Mouse (Mus musculus) hindbrain, embryonic 15.5 days (tissue): ENCODE measurements around the gene Unc5cl. TPM values are rescaled to one million over a fixed set of nuclear protein-coding genes. Genes with fewer than 3 reads are reported as not detected.

Experiments used
- ATAC-seq: fragments of 200-750 bp; cut with Nextera tagmentation; 2 replicates; pipeline ENCODE4 v1.8.0; 2017; ENCODE audit warnings: low read depth, moderate number of reproducible peaks, moderate TSS enrichment; ENCODE audit not compliant: low FRiP score
- H3K27ac ChIP-seq: fragments of 300-500 bp; sonication (generic); replicated peaks from 2 replicates; pipeline ENCODE4 v1.5.1; 2015; ENCODE audit warnings: mild to moderate bottlenecking, inconsistent platforms
- H3K27me3 ChIP-seq: fragments of 300-500 bp; sonication (generic); 2 replicates; pipeline ENCODE4 v1.6.1; 2015; ENCODE audit warnings: control low read depth, inconsistent platforms
- H3K36me3 ChIP-seq: fragments of 300-500 bp; sonication (generic); 2 replicates; pipeline ENCODE4 v1.6.1; 2015; ENCODE audit warnings: control low read depth, inconsistent platforms
- H3K4me1 ChIP-seq: fragments of 300-500 bp; sonication (generic); replicated peaks from 2 replicates; pipeline ENCODE4 v1.6.1; 2015; ENCODE audit warnings: control low read depth, inconsistent platforms
- H3K4me2 ChIP-seq: fragments of 300-500 bp; sonication (generic); 2 replicates; pipeline ENCODE4 v1.6.1; 2015; ENCODE audit warnings: moderate library complexity, mild to moderate bottlenecking, inconsistent platforms
- H3K4me3 ChIP-seq: fragments of 300-500 bp; sonication (generic); 2 replicates; pipeline ENCODE4 v1.5.1; 2015; ENCODE audit warnings: mild to moderate bottlenecking, inconsistent platforms
- H3K9ac ChIP-seq: fragments of 300-500 bp; sonication (generic); 2 replicates; pipeline ENCODE4 v1.6.1; 2015; ENCODE audit warnings: inconsistent platforms
- H3K9me3 ChIP-seq: fragments of 300-500 bp; sonication (generic); 2 replicates; pipeline ENCODE4 v1.6.1; 2016; ENCODE audit warnings: control low read depth, inconsistent platforms
- WGBS: fragments of 180-500 bp; shearing (Covaris S2); methylation state at CpG from one replicate; pipeline ENCODE4 v1.1.7; 2015; 5-methylcytosine and 5-hydroxymethylcytosine counted together
- polyA plus RNA-seq: library from polyadenylated mRNA; unstranded; fragments of >200 nt; fragmentation: Nextera tagmentation; extraction: Ambion mirVana; gene quantifications from 2 replicates; pipeline ENCODE4 v1.2.1, GENCODE M21; 2015

The Unc5cl gene
- polyA plus RNA-seq, 1 experiment from 2014 or later: not detected

DNA sequence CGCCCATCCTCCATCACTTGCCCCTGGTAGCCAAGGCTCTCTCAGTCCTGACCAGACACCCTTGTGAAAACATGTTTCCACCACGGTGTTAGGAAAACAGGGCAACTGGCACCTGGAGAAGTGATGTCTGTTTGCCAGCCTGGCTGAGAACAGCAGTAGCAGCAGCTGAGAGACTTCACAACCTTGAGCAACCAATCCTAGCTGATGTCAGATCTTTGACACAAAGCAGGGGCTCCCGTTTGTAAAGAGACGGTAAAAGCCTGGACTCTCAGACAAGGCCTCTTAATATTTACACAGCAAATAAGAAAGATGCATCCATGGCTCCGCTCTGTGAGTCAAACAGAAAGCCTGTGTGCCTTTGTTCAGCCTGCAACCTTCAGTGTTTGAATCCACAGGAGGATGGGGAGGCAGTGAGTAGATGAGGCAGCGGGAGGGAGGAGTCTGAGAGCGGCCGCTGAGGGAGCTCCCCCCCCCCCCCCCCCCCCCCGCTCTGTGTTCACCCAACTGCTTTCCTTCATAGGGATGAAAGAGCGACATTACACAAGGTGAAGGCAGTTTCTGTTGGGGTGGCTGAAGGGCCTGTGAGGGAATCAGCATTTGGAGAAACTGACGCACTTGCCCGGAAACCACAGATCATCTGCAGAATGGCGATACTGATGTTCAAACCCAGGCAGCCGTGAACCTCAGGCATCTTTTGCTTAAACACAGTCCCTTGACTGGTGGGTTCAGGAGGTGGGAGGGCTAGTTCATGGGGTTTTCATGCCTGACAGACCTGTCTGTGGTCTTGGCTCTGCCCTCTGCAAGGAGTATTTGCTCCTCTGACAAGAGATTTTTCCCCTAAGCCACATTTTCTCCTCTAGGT lies 79.4 kb downstream of the Unc5cl start:
- ATAC-seq: peak; percentile 42; the same call in 1 of the 2 replicates
- H3K27me3 ChIP-seq: no peaks in the 10 kb centered on the region
- no peaks in the 10 kb centered on the region for H3K36me3 ChIP-seq
- H3K27ac ChIP-seq: no peak overlapping the region
- 42% methylated on average over 12 of the region's 14 CpGs for WGBS
- H3K9ac ChIP-seq: no peak overlapping the region
- 0 out of 2 replicates have a peak, but pooled peaks cover 4% of the 10 kb centered on the region for H3K4me1 ChIP-seq
- H3K9me3 ChIP-seq: no peaks in the 10 kb centered on the region
- no peak overlapping the region for H3K4me3 ChIP-seq
- H3K4me2 ChIP-seq: no peak overlapping the region

DNA sequence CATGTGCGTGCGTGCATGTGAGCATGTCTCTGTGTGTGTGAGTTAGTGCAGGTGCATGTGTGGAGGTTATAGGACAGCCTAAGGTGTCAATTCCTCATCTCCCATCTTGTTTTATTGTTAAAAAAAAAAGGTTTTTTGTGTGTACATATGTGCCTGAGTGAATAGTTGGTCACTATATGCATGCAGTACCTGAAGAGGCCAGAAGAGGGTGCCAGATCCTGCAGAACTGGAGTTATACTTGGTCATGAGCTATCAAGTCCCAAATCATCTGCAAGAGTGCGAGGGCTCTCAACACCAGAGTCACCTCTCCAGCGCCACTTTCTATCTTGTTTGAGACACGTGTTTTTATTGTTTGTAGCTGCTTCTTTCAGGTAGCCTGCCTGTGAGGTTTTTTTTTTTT lies 83.6 kb downstream of the Unc5cl start:
- H3K9ac ChIP-seq: no peak overlapping the region
- no peak overlapping the region for H3K4me2 ChIP-seq
- no peaks in the 10 kb centered on the region for H3K9me3 ChIP-seq
- 80% methylated on average over 5 of the region's 5 CpGs for WGBS
- H3K27me3 ChIP-seq: no peaks in the 10 kb centered on the region
- H3K36me3 ChIP-seq: no peaks in the 10 kb centered on the region
- peaks cover 13% of the 10 kb centered on the region for H3K4me1 ChIP-seq
- ATAC-seq: no peak
- no peak overlapping the region for H3K4me3 ChIP-seq
- H3K27ac ChIP-seq: no peak overlapping the region

DNA sequence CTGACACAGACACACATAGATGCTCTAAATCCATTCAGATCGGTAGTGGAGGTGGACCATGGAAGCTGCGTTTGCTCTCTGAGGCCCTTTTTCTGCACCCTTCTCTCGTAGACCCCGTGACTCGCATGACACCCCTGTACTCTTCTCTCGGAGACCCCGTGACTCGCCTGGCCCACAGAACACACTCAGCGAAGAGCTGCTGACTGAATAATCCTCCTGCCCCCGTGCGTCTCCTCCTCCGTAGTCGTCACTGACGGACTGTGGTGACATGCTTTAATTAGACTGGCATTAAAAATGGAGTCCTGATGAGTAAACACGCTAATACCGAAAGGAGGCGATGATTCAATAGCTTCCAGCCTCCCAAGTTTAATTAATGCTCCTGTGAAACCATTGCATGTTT lies 84.6 kb downstream of the Unc5cl start:
- H3K4me2 ChIP-seq: no peak overlapping the region
- no peak overlapping the region for H3K9ac ChIP-seq
- no peaks in the 10 kb centered on the region for H3K36me3 ChIP-seq
- no peak for ATAC-seq
- no peak overlapping the region for H3K27ac ChIP-seq
- H3K4me1 ChIP-seq: peaks cover 12% of the 10 kb centered on the region
- no peak overlapping the region for H3K4me3 ChIP-seq
- H3K27me3 ChIP-seq: no peaks in the 10 kb centered on the region
- H3K9me3 ChIP-seq: no peaks in the 10 kb centered on the region
- WGBS: 91% methylated on average over 17 of the region's 17 CpGs

DNA sequence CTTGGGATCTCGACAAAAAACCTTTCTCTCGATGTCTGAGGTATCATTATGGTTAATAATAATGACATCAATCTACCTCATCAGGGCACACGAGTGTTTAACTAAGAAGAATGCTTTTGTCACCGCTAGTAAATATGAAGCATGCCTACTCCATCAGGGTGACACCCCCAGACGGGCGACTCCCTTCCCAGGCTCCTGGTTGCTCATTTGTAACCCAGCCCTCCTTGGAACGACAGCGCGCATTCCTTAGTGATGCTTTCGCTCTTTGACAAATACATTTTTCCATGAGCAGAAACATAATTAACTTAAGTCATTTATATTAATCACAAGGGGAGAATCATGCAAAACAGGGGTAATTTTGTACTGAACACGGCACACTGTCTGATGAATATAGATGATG lies 88.0 kb downstream of the Unc5cl start:
- 53% methylated on average over 11 of the region's 11 CpGs for WGBS
- H3K4me2 ChIP-seq: peak overlapping the region; percentile 26; the same call in 1 of the 2 replicates
- no peaks in the 10 kb centered on the region for H3K27me3 ChIP-seq
- H3K27ac ChIP-seq: no peak overlapping the region
- no peaks in the 10 kb centered on the region for H3K9me3 ChIP-seq
- H3K4me3 ChIP-seq: no peak overlapping the region
- no peaks in the 10 kb centered on the region for H3K36me3 ChIP-seq
- peaks cover 17% of the 10 kb centered on the region for H3K4me1 ChIP-seq
- H3K9ac ChIP-seq: 0 out of 2 replicates have a peak overlapping the region, but pooled peaks have one; percentile 12
- no peak for ATAC-seq

DNA sequence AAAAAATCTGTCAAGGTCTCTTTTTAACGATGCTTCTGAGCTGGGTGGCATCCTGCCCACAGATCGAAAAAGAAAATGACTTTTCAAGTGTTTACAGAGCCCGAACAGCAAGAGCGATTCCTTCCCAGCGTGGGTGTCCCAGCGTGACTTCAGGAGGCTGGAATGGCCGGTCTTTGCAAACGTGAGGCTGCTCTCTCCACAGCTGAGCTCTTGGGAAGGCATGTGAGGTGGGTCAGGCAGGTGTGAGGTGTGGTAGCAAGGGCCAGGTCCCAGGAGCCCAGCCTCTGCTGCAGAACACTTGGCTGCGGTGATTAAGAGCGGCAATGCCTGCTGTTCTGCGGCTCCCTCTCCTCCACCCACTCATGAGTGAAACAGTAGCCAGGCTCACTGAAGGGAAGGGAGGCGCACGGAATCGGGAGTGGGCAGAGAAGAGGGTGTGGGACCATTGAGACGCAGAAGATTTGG lies 88.6 kb downstream of the Unc5cl start:
- peak overlapping the region; percentile 50 for H3K4me2 ChIP-seq
- H3K4me3 ChIP-seq: peak overlapping the region; percentile 16
- no peak for ATAC-seq
- peaks cover 17% of the 10 kb centered on the region for H3K4me1 ChIP-seq
- WGBS: 54% methylated on average over 15 of the region's 15 CpGs
- no peaks in the 10 kb centered on the region for H3K27me3 ChIP-seq
- no peaks in the 10 kb centered on the region for H3K36me3 ChIP-seq
- H3K9ac ChIP-seq: no peak overlapping the region
- H3K9me3 ChIP-seq: no peaks in the 10 kb centered on the region
- peak overlapping the region; percentile 61; the same call in 1 of the 2 replicates for H3K27ac ChIP-seq

DNA sequence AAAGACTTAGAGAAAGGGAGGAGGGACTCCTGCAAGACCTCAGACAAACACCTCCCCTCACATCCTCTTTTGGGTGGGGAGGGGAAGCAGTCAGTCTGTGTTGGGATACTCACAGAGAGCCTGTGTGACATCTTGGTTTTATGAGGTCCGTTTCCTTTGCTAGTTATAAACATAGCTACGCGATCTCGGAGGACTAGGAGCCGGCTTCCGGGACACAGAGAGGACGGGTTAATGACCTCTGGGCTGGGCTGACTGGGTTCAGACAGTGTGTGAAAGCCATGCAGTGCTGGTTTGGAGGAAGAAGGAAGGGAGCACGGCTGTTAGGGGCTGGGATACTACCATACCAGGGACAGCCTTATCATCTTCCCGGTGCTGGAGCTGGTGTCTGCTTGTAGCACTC lies 90.0 kb downstream of the Unc5cl start:
- H3K36me3 ChIP-seq: no peaks in the 10 kb centered on the region
- no peak overlapping the region for H3K4me2 ChIP-seq
- 74% methylated on average over 9 of the region's 9 CpGs for WGBS
- H3K27ac ChIP-seq: no peak overlapping the region
- H3K9ac ChIP-seq: no peak overlapping the region
- ATAC-seq: no peak
- H3K27me3 ChIP-seq: no peaks in the 10 kb centered on the region
- H3K4me3 ChIP-seq: no peak overlapping the region
- no peaks in the 10 kb centered on the region for H3K9me3 ChIP-seq
- peaks cover 17% of the 10 kb centered on the region for H3K4me1 ChIP-seq

DNA sequence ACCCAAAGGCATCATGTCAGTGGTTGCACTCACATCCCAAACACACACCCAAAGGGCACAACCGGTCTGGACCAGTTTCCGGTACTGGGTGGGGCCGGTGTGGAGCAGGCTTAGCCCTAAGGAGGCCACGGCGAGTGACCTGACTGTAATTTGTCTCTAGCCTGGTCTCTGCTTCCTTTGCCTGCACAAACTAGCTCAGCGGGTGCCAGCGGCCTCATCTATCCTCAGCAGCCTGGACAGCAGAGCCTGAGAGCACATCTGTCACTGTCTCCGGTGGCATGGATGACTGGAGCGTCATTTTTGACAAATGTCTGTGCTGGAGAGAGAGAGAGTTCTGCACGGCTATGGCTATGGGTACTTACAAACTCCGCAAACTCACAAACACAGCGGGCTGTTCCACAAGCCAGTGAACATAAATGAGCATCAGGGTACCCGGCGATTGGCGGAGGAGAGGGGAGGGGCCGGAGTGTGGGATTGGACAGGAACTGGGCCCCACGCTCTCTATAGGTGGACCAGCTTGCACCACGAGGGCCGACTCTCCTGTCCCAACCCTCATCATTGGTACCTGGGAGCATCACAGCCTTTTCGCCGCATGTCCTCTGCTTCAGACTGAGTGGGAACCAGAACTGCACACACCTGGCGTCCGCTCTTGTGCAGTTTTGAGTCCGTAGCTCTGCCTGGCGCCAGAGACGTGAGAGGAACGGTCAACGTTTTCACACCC lies 90.7 kb downstream of the Unc5cl start:
- Histone ChIP-seq H3K4me3 (0 out of 2 replicates have a peak overlapping the region, but pooled peaks have one; percentile 16), H3K27me3 (no peaks in the 10 kb centered on the region), H3K9ac (no peak overlapping the region), H3K36me3 (no peaks in the 10 kb centered on the region), H3K4me2 (peak overlapping the region; percentile 35), H3K4me1 (peaks cover 17% of the 10 kb centered on the region), H3K27ac (no peak overlapping the region), H3K9me3 (no peaks in the 10 kb centered on the region)
- peak; percentile 91 for ATAC-seq
- WGBS: 61% methylated on average over 28 of the region's 28 CpGs

DNA sequence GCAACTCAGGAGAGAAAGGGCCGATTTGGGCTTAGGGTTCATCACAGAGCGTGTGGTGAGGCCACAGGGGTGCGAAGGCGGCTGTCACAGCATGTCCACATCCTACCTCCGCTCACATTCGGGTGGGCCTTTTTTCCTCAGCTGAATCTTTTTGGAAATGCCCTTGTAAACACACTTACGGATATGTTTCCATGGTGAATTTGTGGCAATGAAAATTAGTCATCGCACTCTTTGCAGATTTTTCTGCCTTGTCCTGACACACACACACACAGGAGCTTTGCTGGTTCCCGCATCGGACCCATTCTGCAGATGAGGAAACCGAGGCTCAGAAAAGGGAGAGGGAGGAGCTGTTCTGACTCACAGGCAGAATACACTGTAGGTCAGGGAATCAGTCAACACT lies 91.3 kb downstream of the Unc5cl start:
- no peak overlapping the region for H3K9ac ChIP-seq
- H3K36me3 ChIP-seq: no peaks in the 10 kb centered on the region
- H3K4me2 ChIP-seq: peak overlapping the region; percentile 35
- no peaks in the 10 kb centered on the region for H3K27me3 ChIP-seq
- 92% methylated on average over 11 of the region's 11 CpGs for WGBS
- H3K4me3 ChIP-seq: no peak overlapping the region
- no peaks in the 10 kb centered on the region for H3K9me3 ChIP-seq
- H3K4me1 ChIP-seq: peaks cover 17% of the 10 kb centered on the region
- no peak overlapping the region for H3K27ac ChIP-seq
- no peak for ATAC-seq

DNA sequence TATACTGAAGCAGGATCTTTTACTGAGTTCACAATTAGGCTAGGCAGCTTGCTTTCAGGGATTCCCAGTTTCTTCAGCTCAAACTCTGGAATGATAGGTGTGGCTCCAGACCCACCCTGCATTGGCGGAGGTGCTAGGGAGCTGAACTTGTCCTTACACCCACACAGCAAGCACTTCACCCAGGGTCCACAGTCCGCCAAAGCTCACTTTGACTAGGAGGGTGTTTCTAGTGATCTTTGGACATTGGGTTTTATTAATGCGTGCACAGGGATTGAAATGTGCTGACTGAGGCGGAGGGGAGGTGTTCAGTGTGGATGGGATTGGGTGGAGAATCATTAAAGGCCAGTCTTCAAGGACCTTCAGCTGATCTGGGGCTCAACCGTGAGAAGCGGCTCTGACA lies 93.0 kb downstream of the Unc5cl start:
- no peak overlapping the region for H3K9ac ChIP-seq
- H3K4me2 ChIP-seq: no peak overlapping the region
- no peak overlapping the region for H3K27ac ChIP-seq
- no peak overlapping the region for H3K4me3 ChIP-seq
- no peak for ATAC-seq
- no peaks in the 10 kb centered on the region for H3K27me3 ChIP-seq
- H3K9me3 ChIP-seq: no peaks in the 10 kb centered on the region
- no peaks in the 10 kb centered on the region for H3K36me3 ChIP-seq
- 82% methylated on average over 6 of the region's 6 CpGs for WGBS
- peaks cover 13% of the 10 kb centered on the region for H3K4me1 ChIP-seq

DNA sequence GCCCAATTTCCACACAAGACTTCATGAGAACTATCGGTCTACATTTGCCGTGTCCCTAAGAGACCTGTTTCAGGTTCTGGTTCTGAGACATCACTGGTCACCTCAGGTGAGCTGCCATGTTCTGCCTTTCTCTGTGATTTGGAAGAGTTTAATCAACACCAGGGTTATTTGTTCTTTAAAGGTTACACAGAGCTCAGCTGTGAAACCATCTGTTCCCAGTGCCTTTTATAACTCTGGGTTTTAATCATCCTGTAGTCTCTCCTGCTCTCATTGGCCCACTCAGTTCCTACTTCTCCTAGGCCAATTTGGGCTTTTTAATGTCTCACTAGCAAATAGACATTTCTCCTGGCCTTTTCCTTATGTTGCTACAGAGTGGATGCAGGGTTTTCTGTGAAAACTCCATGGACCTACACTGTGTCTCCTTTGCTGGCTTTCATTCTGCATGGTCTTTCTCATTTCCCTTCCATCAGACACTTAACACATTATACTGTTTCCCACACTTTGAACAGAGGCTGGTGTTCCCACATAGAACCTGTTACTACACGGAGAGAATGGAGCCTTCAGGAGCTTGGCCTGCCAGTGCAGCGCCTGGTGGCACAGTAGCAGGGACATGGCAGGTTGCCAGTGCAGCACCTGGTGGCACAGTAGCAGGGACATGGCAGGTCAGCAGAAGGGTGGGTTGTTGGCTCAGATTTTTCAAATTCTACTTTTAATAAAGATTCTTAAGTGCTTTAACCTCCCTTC lies 97.3 kb downstream of the Unc5cl start:
- WGBS: 86% methylated on average over 4 of the region's 4 CpGs
- no peak overlapping the region for H3K27ac ChIP-seq
- ATAC-seq: no peak
- no peak overlapping the region for H3K9ac ChIP-seq
- no peak overlapping the region for H3K4me3 ChIP-seq
- no peaks in the 10 kb centered on the region for H3K27me3 ChIP-seq
- 0 out of 2 replicates have a peak, but pooled peaks cover 8% of the 10 kb centered on the region for H3K4me1 ChIP-seq
- H3K4me2 ChIP-seq: no peak overlapping the region
- no peaks in the 10 kb centered on the region for H3K36me3 ChIP-seq
- no peaks in the 10 kb centered on the region for H3K9me3 ChIP-seq

DNA sequence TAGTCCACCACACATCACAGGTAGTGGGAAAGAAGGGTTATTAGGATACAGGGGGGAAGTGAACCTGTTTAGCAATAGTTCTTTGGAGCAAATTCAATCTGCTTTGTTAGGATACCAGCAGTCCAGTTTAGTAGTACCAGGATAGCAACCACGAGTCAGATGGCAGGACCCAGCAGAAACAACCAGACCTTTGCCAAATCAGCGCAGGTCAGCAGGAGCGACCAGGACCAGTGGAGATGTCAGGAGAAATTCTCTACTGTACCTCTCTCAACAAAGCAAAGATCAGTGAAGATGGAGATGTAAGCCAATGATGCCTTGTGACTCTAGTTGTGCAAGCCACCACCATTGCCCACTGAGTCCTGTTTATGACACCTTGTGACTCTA lies 97.8 kb downstream of the Unc5cl start:
- no peak overlapping the region for H3K27ac ChIP-seq
- no peaks in the 10 kb centered on the region for H3K9me3 ChIP-seq
- no peaks in the 10 kb centered on the region for H3K36me3 ChIP-seq
- 0 out of 2 replicates have a peak, but pooled peaks cover 8% of the 10 kb centered on the region for H3K4me1 ChIP-seq
- no peaks in the 10 kb centered on the region for H3K27me3 ChIP-seq
- H3K4me2 ChIP-seq: no peak overlapping the region
- H3K9ac ChIP-seq: no peak overlapping the region
- no peak overlapping the region for H3K4me3 ChIP-seq
- 86% methylated on average over 3 of the region's 3 CpGs for WGBS
- ATAC-seq: no peak
